Mouse (Mus musculus) hematopoietic multipotent progenitor cell, adult 10-12 weeks (in vitro differentiated cells): Measurements from ENCODE around the gene Lpp. TPM values are rescaled to one million over a fixed set of nuclear protein-coding genes. Genes with fewer than 3 reads are reported as not detected.

Experiments used
- polyA plus RNA-seq: library from polyadenylated mRNA; stranded (reverse); fragments of >175 nt; gene quantifications from 2 replicates; pipeline ENCODE4 v1.2.3, GENCODE M21; 2012; ENCODE audit warnings: low replicate concordance

The Lpp gene
- 1.5 and 5.0 TPM in 2 replicates for polyA plus RNA-seq

DNA sequence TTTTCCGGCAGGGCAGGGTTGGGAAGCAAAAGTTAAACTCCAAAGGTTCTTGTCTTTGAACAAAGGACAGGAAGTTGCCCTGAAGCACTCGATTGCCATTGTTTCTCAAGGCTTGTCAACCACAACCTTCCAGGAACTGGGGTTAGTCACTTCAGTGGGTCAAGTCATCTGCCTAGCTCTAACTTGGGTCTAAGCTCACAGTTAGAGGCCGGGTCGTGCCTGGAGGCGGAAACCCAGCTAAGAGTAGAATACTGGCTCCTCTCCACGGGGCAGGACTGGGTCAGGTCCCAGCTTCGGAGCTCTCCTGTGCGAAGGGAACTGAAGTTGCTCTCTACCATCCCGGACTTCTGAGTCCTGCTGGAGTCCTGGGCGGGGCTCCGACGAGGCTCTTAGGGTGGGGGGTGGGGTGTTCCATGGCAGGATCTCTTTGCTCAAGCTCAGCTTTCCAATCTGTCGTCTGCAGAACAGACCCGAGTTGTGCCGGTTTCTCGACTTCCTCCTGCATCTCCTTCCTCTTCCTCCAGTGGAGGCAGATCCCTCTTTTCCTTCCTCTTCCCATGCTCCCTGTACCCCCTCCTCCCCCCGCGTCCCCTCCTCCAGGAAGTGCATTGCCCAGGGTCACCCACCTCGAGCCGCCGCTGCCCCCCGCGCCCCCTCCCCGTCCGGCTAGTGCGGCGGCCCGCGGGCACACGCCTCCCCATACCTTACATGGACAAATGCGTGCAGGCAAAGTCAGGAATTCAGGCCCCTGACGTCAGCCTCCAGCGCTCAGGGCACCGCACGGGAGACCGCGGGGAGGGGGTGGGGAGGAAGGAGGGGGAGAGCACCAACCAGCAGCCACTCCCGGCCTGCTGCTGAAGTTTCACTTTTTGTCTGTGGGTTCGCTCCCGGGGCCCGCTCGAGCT, at the start of gene Lpp:
Gene Lpp, plus strand, starts transcription at position 857 of the 905 bp plus-strand sequence.

